Mouse (Mus musculus): ENCODE data around the gene L3mbtl3.

DNA sequence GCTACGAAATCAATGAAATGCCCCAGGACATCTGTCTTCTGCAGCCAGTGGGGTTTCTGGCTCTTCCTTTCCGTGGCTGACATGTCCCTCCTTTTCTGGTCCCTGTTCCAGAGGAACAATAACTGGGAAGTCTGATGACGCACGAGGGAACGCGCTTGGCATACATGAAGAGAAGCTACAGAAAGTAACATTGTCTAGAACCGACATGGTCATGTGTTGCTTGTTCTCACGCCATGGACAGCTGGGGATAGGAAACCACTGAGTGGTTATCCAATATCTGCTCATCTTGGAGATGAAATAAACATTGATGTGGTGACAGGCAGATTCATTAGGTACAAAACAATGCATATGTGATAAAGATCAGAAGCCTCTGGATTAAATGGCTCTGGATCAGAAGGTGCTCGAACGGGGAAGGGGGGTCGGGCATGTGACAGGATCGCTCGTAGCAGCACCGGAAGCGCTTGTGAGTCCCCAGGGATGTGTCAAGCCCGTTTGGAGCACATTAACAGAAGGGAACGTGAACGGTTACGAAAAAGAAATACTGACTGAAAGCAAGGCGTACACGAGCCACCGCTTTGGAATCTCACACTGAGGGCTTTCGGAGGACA lies 37.8 kb downstream of the L3mbtl3 start:
- TF ChIP-seq POLR2A (IDR thresholded peaks at IDR 0.05; ENCODE audit: low read depth, low read length), result no peak
- no peak for TF ChIP-seq CTCF (IDR thresholded peaks at IDR 0.05; ENCODE audit: extremely low read depth, insufficient read length, insufficient replicate concordance, low read depth, low read length)
